Mouse (Mus musculus) kidney, adult 2 months (tissue): ENCODE results near the gene 4632433K11Rik.

Source experiments
- CTCF ChIP-seq: fragments of 200-500 bp; conservative IDR thresholded peaks from 2 replicates; pipeline ENCODE4 v1.5.1; 2011; ENCODE audit warnings: low read depth, mild to moderate bottlenecking, control low read depth, low read length, moderate library complexity, mixed read lengths; ENCODE audit not compliant: insufficient read depth, insufficient read length
- POLR2A ChIP-seq: fragments of 200-500 bp; IDR thresholded peaks from one replicate; pipeline ENCODE4 v1.6.1; 2011; ENCODE audit warnings: low read depth, low read length, control low read depth

DNA sequence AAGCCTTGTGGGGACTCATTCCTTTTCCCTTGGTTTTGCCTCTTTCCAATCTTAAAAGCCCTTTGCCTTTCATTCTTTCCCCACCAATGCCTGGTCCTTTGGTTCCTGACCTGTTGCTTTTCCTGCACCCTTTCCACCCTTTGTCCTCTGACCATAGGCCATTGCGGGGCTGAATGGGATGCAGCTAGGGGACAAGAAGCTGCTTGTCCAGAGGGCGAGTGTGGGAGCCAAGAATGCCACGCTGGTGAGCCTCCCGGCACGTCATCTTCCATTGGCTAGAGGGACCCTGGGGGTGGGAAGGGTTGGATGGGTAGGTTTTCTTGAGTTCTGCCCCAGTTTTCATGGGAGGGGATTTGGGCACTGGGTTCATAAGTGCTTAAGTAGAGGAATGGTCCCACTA, 41.1 kb downstream of the 4632433K11Rik start:
- TF ChIP-seq POLR2A: no peak
- no peak for TF ChIP-seq CTCF
